Mouse (Mus musculus): ENCODE data around the gene Trub1. TPM values are rescaled to one million over a fixed set of nuclear protein-coding genes. Genes with fewer than 3 reads are reported as not detected.

The Trub1 gene
- polyA plus RNA-seq, 1 experiment from 2014 or later: 24.8 TPM

DNA sequence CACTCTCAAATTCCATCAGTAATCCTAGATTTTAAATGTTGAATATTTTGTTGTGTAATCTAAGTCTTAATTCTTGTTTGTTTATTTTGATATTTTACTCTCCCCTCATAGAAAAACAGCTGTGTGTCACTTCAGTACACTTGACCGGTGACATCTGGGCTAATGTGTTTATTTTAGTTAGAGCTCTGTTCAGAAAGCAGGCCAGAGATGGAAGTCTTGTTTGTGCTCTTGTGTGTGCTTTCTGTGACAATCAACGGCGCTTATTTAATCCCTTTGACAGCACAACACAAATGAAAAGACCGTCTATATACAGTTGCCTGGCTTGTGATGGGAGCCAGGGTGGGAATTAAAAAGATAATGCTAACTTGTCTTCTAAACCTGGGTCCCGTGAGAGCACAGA is 53.9 kb downstream of the Trub1 start:
- Histone ChIP-seq H3K4me3 (replicated peaks; ENCODE audit: low read depth, low read length) (no peak overlapping the region), H3K9me3 (replicated peaks; ENCODE audit: low read length) (no peaks in the 10 kb centered on the region), H3K36me3 (ENCODE audit: insufficient read depth, low read length) (no peaks in the 10 kb centered on the region), H3K4me2 (ENCODE audit: low read length) (no peak overlapping the region), H3K9ac (ENCODE audit: low read depth, low read length) (no peak overlapping the region), H3K4me1 (replicated peaks; ENCODE audit: insufficient read depth, low read length) (peaks cover 7% of the 10 kb centered on the region; the same call in 1 of the 2 replicates), H3K27ac (no peak overlapping the region), H3K27me3 (ENCODE audit: insufficient read depth, low read length) (no peaks in the 10 kb centered on the region)
- TF ChIP-seq CTCF (IDR thresholded peaks at IDR 0.05; ENCODE audit: low read depth): no peak
- DNase-seq (ENCODE audit: low spot score) (peak; percentile 77), ATAC-seq (replicated peaks; ENCODE audit: low FRiP score, low read depth) (no peak)
- 23% methylated on average over 5 of the region's 5 CpGs for WGBS

GRCm38 (mm10) chr19:57508261-57508788 is 55.6 kb downstream of the Trub1 start:
- DNase-seq (ENCODE audit: low spot score): peak; percentile 76
- TF ChIP-seq CTCF (IDR thresholded peaks at IDR 0.05; ENCODE audit: low read depth): no peak
- 53% methylated on average over 11 of the region's 11 CpGs for WGBS
- no peaks in the 10 kb centered on the region for H3K27me3 ChIP-seq (ENCODE audit: insufficient read depth, low read length)
- ATAC-seq (replicated peaks; ENCODE audit: low FRiP score, low read depth): no peak
- H3K9me3 ChIP-seq (replicated peaks; ENCODE audit: low read length): no peaks in the 10 kb centered on the region
- H3K4me1 ChIP-seq (replicated peaks; ENCODE audit: insufficient read depth, low read length): peaks cover 7% of the 10 kb centered on the region; the same call in 1 of the 2 replicates
- H3K4me2 ChIP-seq (ENCODE audit: low read length): no peak overlapping the region
- H3K36me3 ChIP-seq (ENCODE audit: insufficient read depth, low read length): no peaks in the 10 kb centered on the region
- no peak overlapping the region for H3K9ac ChIP-seq (ENCODE audit: low read depth, low read length)
- no peak overlapping the region for H3K4me3 ChIP-seq (replicated peaks; ENCODE audit: low read depth, low read length)
- no peak overlapping the region for H3K27ac ChIP-seq

- no peak for TF ChIP-seq CTCF (IDR thresholded peaks at IDR 0.05; ENCODE audit: low read depth)
- Histone ChIP-seq H3K27ac (peak overlapping the region; percentile 39; the same call in 1 of the 2 replicates), H3K4me1 (replicated peaks; ENCODE audit: insufficient read depth, low read length) (peaks cover 7% of the 10 kb centered on the region; the same call in 1 of the 2 replicates), H3K4me2 (ENCODE audit: low read length) (0 out of 2 replicates have a peak overlapping the region, but pooled peaks have one; percentile 1), H3K9me3 (replicated peaks; ENCODE audit: low read length) (no peaks in the 10 kb centered on the region), H3K9ac (ENCODE audit: low read depth, low read length) (no peak overlapping the region), H3K27me3 (ENCODE audit: insufficient read depth, low read length) (no peaks in the 10 kb centered on the region), H3K36me3 (ENCODE audit: insufficient read depth, low read length) (no peaks in the 10 kb centered on the region), H3K4me3 (replicated peaks; ENCODE audit: low read depth, low read length) (no peak overlapping the region)
- peak; percentile 74 for DNase-seq (ENCODE audit: low spot score)
- ATAC-seq (replicated peaks; ENCODE audit: low FRiP score, low read depth): no peak
- 44% methylated on average over 14 of the region's 14 CpGs for WGBS
These were observed 57.1 kb downstream of the Trub1 start for GRCm38 (mm10) chr19:57509758-57510319.

GRCm38 (mm10) chr19:57510836-57511235 is 58.1 kb downstream of the Trub1 start:
- no peaks in the 10 kb centered on the region for H3K9me3 ChIP-seq (replicated peaks; ENCODE audit: low read length)
- peaks cover 3% of the 10 kb centered on the region; the same call in 1 of the 2 replicates for H3K4me1 ChIP-seq (replicated peaks; ENCODE audit: insufficient read depth, low read length)
- H3K36me3 ChIP-seq (ENCODE audit: insufficient read depth, low read length): no peaks in the 10 kb centered on the region
- 85% methylated on average over 11 of the region's 11 CpGs for WGBS
- TF ChIP-seq CTCF (IDR thresholded peaks at IDR 0.05; ENCODE audit: low read depth): no peak
- H3K4me3 ChIP-seq (replicated peaks; ENCODE audit: low read depth, low read length): no peak overlapping the region
- no peaks in the 10 kb centered on the region for H3K27me3 ChIP-seq (ENCODE audit: insufficient read depth, low read length)
- H3K27ac ChIP-seq: no peak overlapping the region
- no peak overlapping the region for H3K9ac ChIP-seq (ENCODE audit: low read depth, low read length)
- H3K4me2 ChIP-seq (ENCODE audit: low read length): no peak overlapping the region
- DNase-seq (ENCODE audit: low spot score) (no peak), ATAC-seq (replicated peaks; ENCODE audit: low FRiP score, low read depth) (no peak)

- no peak for TF ChIP-seq CTCF (IDR thresholded peaks at IDR 0.05; ENCODE audit: low read depth)
- DNase-seq (ENCODE audit: low spot score): no peak
- ATAC-seq (replicated peaks; ENCODE audit: low FRiP score, low read depth): no peak
- 89% methylated on average over 9 of the region's 9 CpGs for WGBS
- Histone ChIP-seq H3K9ac (ENCODE audit: low read depth, low read length) (no peak overlapping the region), H3K27ac (no peak overlapping the region), H3K4me3 (replicated peaks; ENCODE audit: low read depth, low read length) (no peak overlapping the region), H3K36me3 (ENCODE audit: insufficient read depth, low read length) (no peaks in the 10 kb centered on the region), H3K27me3 (ENCODE audit: insufficient read depth, low read length) (no peaks in the 10 kb centered on the region), H3K4me1 (replicated peaks; ENCODE audit: insufficient read depth, low read length) (peaks cover 3% of the 10 kb centered on the region; the same call in 1 of the 2 replicates), H3K9me3 (replicated peaks; ENCODE audit: low read length) (no peaks in the 10 kb centered on the region), H3K4me2 (ENCODE audit: low read length) (no peak overlapping the region)
These were observed 60.4 kb downstream of the Trub1 start for GRCm38 (mm10) chr19:57513123-57513522.

GRCm38 (mm10) chr19:57521721-57522120 is 69.0 kb downstream of the Trub1 start:
- no peak overlapping the region for H3K4me2 ChIP-seq (ENCODE audit: low read length)
- H3K27me3 ChIP-seq (ENCODE audit: insufficient read depth, low read length): no peaks in the 10 kb centered on the region
- no peaks in the 10 kb centered on the region for H3K9me3 ChIP-seq (replicated peaks; ENCODE audit: low read length)
- no peak for ATAC-seq (replicated peaks; ENCODE audit: low FRiP score, low read depth)
- H3K4me3 ChIP-seq (replicated peaks; ENCODE audit: low read depth, low read length): no peak overlapping the region
- H3K9ac ChIP-seq (ENCODE audit: low read depth, low read length): no peak overlapping the region
- H3K4me1 ChIP-seq (replicated peaks; ENCODE audit: insufficient read depth, low read length): no peaks in the 10 kb centered on the region
- H3K36me3 ChIP-seq (ENCODE audit: insufficient read depth, low read length): no peaks in the 10 kb centered on the region
- TF ChIP-seq CTCF (IDR thresholded peaks at IDR 0.05; ENCODE audit: low read depth): no peak
- no peak overlapping the region for H3K27ac ChIP-seq
- DNase-seq (ENCODE audit: low spot score): no peak

Data from kidney, postnatal 0 days (tissue).